Mouse (Mus musculus) cerebellum, adult (tissue): ENCODE results near the gene Lgals3bp.

Experiments
- ATAC-seq: cut with Nextera tagmentation; 2 replicates; pipeline ENCODE4 v1.9.2; 2017; ENCODE audit warnings: mild to moderate bottlenecking, moderate library complexity, mixed read lengths; ENCODE audit not compliant: insufficient number of reproducible peaks, low FRiP score, low TSS enrichment

Lgals3bp gene

DNA sequence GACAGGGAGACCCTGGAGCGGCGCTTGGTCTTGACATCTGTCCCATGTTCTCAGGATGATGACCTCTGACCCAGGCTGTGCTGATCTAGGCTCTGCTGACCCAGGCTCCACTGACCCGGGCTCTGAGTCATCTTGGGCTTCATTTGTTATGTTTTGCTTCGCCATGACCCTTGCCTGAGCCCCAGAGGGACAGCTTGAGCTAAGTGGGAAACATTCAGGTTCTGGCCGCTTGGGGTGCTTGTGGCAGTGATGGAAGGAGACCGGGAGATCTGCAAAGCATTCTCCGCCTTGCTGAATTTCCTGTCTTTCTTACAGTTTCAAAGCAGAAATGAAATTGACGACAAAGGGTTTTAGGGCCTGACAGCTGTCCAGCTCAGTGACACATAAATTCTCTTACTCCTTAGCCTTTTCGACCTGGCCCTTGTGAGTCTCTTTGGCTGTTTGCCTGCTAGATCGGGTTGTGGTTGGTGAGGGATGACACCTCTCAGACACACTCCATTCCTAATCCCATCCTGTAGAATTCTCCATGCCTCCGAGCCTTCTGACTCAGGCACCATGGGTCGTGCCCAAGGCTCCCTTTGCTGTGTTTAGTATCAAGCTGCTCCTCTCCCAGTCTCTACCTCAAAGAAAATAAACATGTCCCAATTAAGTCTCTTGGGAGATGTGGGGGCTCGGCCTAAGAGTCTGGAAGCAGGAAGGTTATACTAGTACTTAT, 22.9 kb upstream of the Lgals3bp start:
- no peak for ATAC-seq

DNA sequence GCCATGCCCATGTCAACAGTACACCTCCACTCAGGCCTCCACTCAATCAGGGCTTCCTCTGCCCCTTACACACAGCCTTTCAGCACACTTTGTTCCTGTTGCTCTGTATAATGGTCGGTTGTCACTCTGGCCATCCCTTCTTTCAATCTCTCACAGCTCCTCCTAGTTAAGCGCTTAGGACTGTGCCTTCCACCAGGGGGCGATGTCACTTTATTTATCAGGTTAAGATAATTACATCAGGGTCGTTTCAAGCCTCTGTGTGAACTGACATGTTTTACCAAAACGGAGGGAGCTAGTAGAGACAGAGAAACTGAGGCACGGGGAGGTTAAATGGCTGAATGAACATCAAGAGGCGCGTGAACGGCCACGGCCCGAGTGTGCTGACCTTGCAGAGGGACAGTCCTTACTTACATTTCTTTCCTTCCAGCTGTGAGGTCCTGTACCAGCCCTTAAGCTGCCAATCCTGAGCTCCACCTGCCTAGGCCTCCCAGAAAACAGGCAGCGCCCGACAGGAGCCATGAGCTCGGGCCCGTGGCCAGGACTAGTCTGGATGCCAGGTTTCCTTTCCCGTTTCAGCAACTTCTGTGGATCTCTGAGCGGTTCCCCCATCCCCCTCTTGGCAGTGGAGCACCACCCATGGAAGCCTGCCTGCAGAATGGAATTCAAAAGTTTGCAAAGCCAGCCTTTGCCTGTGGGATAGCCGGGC, 21.5 kb upstream of the Lgals3bp start:
- no peak; the same call in 1 of the 2 replicates for ATAC-seq

DNA sequence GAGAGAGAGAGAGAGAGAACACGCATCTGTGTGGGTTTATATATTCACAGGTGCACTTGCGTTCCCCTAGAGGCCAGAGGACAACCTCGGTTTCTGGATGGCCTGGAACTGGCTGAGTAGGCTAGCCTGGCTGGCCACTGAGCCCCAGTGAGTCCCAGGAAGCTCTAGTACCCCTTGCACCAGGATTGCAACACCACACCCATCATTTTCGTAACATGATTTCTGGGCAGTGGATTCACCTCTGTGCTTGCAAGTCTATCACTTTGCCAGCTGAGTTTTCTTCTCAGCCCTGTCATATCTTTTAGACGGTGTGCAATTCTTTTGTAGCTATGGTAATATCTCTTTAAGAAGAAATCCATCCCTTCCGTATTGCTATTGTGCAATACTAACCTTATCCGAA, 18.4 kb upstream of the Lgals3bp start:
- ATAC-seq = no peak

DNA sequence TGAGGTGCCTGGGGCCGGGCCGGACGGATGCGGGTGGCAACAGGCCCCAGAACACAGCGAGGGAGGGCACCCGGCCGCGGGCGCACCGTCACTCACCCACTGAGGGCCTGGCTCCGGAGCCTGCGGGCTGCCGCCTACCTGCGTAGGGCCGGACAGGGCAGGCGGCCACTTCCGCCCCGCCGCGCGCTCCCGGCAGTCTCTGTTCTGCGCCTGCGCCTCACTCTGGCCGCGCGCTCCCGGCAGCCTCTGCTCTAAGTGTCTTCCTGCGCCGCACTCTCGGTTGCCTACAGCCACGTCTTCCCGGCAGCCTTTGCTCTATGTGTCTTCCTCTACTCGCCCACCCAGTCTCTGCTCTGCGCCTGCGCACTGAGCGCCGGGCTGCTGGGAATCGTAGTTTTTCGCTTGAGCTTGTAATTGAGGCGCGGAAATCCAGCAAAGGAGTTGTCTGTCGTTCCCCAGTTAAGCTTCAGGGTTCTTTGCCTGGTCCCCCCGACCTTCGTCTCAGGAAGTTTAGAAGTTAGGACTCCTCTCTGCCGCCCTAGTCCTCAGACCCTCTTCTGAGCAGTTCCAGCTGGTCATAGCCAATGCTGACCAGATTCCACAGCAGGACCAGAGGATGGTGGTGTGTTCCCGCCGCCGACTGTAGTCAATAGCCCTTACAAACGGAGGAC, 17.1 kb upstream of the Lgals3bp start, which contains the start of gene Cant1:
Gene Cant1 (minus strand): TSS at position 253 of the 671 bp plus-strand sequence.
- peak; percentile 93 for ATAC-seq

DNA sequence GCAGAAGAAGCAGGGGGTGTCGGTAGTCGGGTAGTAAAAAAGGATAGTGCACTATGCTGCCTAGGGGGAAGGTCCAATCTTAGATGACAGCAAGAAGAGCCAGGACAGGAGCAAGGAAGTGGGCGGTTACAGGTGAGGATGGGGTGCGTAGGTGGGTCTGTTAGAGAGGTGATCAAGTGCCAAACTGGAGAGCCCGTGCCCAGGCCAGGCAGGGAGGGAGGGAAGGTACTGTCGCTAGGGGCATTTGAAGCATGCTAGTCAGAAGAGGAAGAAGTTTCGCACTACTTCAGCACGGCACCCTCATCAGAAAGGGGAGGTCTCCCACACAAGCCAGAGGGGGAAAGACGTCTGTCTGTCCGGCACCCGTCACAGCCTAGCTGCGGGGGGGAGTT, 16.5 kb upstream of the Lgals3bp start:
- no peak; the same call in 1 of the 2 replicates for ATAC-seq

DNA sequence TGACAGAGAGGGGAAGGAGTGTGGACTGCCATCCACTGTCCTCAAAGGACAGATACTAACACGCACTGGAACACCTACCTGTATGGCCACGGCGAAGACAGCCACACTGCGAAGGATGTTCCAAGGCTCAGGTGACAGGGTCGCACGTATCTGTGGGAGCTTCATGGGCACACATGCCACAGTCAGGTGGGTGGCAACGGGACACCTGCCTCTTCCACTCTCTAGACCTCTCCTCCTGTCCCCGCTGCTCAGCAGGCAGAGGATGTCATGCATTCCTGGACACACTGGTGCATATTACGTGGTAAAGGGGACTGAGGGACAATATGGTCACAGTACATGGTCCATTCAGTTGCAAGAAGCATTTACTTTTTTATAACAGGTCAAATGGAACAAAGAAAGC, 15.6 kb upstream of the Lgals3bp start:
- no peak for ATAC-seq

DNA sequence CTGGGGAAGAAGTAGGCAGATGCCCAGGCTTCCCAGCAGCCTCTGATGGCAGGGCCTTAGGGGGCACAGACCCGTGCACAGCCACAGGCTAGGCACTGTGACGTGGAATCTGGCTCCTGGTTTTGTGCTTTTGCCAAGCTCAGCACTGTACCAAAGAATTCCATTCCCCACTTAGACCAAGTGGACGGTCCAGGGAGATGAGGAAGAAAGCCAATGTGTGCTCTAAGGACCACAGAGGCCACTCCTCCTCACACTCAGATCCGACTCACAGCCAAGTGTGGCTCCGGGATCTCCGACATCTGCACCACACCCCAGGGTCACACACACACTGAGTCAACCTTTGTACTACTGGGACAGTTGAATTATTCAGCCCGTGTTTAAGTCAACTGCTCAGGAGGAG, 14.2 kb upstream of the Lgals3bp start:
- no peak for ATAC-seq

DNA sequence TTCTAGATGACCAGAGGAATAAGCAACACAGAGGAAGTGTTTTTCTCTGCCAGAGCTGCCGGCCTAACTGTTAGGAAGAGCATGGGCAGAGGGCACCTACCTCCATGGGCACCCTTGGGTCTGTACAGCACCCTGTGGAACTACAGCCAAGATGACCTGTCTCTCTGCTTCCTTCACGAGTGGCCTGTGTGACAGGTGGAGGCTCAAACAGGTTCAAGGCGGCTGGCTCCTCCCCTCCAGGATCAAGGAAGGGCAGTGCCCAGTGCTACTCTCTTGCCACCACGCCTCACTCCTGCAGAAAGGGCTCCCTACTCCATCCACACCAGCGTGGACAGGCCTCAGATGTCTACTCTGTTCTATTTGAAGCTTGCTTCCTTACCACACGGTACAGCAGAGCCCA, 13.7 kb upstream of the Lgals3bp start:
- ATAC-seq = no peak

DNA sequence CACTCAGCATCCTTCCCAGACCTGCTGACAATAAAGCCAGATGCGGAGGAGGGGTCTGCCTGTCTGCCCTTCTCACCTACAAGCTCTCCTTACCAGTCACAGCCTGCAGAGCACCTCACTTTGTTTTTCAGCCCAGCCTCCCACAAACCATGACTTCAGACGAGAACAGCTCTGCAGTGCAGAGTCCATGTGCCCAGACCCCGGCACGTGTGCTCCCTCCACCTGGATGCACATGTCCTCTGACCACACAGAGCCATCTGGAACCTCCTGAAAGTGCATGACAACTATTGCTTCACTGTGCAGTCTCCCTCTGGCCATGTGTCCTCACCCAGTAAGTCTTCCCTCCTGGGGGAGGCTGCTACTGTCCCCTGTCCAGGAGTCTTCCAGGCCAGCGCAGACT, 12.4 kb upstream of the Lgals3bp start:
- ATAC-seq = no peak

DNA sequence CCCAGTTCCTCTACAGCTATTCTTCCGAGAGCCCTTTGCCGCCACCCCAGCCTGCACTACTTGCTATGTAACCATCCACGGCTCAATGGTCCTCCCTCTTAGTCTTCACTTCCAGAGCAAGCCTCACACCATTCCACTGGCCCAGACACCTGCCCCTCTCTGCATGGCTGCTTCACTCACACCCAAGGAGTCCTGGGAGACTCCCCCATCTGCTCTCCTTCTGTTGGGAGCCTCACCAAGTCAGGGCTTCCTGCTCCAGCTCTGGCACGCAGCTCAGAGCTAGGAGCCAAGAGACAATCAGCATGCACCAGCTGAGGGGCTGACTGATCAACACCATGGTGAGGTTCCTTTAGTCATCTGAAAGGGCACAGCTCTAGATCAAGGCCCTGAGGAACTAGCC, 11.2 kb upstream of the Lgals3bp start:
- no peak; the same call in 1 of the 2 replicates for ATAC-seq

DNA sequence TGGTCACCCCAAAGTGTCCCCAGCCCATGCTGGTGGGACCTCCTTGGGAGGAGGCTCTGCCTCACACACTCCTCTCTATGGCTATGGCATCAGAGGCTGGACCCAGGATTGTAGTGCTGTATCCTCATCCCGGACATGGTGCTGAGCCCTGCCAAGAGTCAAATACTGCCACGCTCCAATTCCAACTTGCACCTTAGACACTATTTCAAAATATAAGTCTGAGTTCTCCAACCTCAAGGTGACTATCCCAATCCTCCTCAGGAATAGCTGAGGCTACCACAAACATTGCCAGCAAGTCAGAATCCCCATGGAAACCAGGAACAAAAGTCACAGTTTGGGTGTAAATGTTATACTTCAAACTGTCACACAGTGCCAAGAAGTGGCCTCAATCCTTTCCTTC, 10.7 kb upstream of the Lgals3bp start:
- ATAC-seq = no peak

DNA sequence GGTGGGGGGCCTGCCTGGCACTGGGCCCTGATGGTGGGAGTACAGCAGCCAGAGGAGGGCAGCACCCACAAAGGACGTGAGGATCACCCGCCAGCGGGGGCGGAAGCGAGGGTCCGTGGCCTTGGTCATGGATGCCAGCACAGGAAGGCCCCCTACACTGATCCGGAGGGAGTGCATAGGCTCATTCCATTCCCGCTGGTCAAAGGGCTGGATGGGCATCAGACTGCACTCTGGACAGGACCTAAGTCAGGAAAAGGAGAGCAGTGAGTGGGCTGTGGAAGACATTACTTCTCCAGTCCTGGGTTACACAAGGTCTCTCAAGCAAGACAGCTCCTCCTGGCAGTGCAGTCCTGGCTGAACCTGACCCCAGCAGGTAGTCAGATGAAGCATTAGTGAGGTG, 9.4 kb upstream of the Lgals3bp start:
- no peak for ATAC-seq

DNA sequence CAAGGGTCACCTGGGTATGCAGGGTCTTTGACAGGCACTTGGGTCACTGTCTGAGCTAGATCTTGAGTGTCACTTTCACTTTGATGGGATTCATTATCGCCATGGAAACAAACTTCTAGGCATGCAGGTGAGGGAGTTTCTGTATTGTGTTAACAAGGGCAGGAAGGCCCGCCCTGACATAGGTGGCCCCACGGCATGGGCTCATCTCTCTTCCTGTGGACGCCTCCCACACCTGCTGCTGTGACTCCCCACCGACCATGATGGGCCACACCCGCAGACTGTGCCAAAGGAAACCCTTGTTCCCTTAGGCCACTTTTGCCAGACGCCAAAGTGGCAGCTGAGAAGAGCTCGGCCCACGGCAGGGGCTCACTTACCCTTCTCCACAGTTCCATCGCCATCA, 8.6 kb upstream of the Lgals3bp start:
- ATAC-seq = no peak

DNA sequence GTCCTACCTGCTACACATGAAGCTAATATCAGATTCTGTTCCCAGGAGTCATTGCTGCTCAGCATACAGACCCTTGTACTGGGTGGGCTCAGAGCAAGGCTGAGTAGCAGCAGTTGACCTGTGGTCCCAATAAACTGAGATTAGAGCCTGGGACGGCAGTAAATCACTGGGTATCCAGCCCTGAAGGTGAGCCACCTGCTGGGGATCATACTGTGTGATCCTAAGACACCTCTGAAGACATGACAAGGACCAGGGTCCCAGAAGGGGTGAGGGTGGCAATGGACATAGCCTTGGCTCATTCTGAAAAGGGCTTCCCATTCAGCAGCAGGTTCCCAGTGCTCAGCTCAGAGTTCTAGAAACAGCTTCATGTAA, 8.2 kb upstream of the Lgals3bp start:
- no peak for ATAC-seq

DNA sequence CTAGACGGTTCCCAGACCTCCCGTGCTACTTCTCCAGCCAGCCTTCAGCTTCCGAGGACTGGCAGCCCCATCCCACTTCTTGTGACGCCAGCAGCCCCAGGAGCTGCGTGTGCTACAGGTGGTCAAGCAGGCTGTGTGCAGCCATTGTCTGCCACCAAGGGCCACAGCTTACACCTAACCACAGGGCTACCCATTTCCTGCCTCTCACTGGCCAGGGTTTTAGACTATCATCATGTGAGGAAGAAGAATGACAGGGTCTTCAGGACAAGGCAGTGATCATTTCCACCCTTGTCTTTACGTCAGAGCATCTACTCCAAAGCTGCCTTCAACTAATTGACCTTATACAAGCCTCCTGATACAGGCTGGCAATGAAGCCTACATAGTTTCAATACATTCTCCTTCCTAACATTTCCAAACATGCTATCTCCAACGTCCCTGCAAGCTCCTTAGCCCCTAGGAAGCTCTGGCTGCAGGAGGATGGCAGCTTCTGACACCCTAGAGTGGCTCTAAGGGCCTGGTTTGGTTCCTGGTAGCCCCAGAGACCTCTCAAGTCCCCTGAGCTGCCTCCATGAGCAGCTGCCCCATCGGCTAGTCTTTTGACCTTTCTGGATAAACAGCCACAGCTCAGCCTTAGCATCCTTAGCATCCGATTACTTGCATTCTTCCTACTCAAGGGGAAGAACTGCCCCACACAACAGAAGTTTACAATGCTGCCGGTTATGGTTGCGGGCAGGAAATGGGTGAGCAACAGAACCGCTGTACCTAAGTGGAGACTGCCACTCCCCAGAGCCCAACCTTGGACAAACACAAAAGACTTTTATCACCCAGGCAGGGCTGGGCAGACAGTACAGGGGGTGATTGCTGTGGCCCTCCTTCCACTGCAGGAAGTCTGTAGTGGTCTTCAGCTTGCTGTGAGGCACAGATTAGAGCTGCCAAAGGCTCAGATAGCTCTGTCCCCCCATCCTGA, 7.5 kb upstream of the Lgals3bp start:
- no peak for ATAC-seq

DNA sequence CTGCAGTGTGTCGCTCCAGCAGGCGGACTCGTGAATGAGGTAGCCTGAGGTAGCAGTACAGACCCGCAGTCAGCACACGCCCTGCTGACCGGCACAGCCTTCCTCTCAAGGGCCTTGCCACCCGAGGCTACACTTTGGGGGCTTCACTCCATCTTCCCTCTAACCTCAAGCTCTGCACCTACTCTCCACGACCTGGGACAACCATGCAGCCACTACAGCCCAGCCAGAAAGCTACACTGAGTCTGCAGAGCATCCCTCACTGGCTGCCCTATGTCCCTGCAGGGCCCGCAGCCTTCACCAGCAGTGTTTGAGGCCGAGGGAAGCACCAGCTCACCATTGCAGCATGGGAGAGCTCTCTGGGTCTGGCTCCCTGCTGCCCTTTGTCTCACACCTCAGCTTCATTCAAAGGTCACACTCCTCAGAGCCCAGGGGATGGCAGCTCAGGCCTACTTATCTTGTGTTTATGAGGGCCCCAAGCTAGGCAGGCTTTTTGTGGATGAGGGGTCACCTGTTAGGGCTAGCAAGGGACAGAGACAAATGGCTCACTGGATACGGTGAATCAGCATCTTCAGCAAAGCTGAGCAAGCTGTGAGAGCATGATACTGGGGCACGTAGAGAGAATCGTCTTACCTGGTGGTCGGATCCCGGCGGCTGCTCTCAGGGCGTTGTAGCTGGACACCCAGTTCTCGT, 6.3 kb upstream of the Lgals3bp start:
- no peak for ATAC-seq

DNA sequence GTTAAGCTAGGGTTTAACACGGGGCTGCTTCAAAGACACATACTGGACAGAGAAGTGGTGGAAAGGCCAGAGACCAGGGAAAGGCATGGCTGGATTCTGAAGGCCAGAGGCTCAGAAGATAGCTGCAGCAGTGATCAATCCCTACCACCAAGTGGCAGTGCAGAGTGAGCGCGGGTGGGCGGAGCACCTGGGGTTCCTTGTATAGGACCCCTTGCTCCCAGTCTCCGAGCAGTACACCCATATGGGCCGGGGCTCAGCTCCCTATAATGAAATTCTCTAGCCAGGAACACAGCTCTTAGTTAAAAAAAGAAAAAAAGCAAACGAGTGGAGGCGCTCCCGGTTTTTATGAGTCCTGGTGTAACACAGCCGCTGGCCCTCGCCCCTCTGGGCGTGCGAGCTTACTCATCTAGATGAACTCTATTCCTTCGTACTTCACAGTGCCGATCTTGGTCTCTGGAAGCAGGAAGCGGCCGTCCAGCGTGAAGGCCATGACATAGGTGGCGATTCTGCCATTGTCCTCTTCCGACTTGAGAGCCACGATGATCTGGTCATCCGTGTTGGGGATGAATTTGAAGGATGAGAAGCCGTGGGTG, 5.5 kb upstream of the Lgals3bp start:
- ATAC-seq = no peak

DNA sequence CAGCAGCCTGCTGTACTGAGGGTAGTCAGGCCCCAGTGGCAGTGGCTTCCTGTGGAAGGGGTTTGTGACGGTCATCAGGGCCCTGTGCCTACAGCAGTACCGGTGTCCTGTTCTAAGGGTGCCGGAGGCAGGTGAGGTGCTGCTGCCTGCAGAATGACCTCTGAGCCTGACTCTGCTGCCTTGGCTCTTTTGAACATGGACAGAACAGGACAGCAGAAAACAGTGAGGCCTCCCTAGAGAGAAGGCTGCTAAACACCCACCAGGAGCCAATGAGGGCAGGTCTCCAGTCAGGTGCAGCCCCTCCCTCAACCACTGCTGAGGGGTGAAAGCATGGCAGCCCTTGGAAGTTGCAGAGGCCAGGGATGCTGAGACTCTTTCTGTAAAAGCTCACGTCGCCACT, 4.6 kb upstream of the Lgals3bp start:
- ATAC-seq = no peak

DNA sequence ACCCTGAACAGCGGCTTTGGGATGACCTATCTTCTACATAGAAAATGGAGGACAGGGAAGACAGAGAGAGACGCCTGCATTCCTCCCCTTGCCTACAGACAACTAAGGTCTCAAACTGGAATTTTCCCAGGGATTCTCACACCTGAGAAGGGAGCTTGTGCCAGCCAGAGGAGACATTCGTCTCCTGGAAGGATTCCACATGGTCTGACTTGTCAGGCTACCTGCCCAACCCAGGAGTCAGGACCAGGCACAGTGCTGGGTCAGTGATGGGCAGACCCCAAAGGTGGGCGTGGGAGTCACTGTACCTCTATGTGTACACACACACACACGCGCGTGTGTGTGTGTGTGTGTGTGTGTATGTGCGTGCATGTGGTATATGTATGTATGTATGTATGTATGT, 3.4 kb upstream of the Lgals3bp start:
- ATAC-seq = no peak
